Mouse (Mus musculus) liver, postnatal 0 days (tissue): ENCODE results near the gene Mospd1.

Source experiments
- CTCF ChIP-seq: sonication (generic); IDR thresholded peaks from 2 replicates; pipeline ENCODE4 v1.5.1; 2016; ENCODE audit warnings: antibody characterized with exemption, low read depth
- EP300 ChIP-seq: IDR thresholded peaks from 2 replicates; pipeline ENCODE4 v1.6.1; 2016; ENCODE audit warnings: antibody characterized with exemption, low read depth, mild to moderate bottlenecking

DNA sequence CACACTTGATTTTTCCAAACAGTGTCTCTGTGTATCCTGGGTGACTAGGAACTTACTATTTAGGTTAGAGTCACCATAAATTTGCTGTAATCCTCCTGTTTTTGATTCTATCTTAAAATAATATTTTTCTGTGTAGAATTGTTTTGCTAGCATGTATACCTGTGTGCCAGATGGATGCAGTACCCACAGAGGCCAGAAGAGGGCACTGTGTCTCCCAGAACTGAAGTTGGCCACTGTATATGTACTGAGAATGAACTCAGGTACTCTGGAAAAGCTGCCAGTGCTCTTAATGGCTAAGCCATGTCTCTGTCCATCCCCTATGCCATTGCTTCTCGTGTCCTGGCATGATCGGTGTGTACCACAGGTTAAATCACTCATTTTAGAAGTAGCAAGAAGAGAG lies 28.8 kb downstream of the Mospd1 start:
- TF ChIP-seq CTCF (peak; percentile 83), EP300 (no peak)
